Mouse (Mus musculus): Measurements from ENCODE around the gene Gm9936.
"Not testable (repeated sequence)": the region's sequence is repeated elsewhere in the genome, so short reads cannot be mapped to it uniquely, and the experiment has no call there.

Gene Gm9936

GRCm38 (mm10) chr5:114840481-114840880 is 18.0 kb downstream of the Gm9936 start:
- DNase-seq (ENCODE audit: low read depth, low spot score) = not testable (repeated sequence)

- no peak for DNase-seq (ENCODE audit: low read depth, low spot score)
Measured at GRCm38 (mm10) chr5:114836886-114837285, 21.6 kb downstream of the Gm9936 start.

- DNase-seq (ENCODE audit: low read depth, low spot score) = no peak
Measured at GRCm38 (mm10) chr5:114829740-114830139, 28.7 kb downstream of the Gm9936 start.

GRCm38 (mm10) chr5:114827427-114827826 is 31.1 kb downstream of the Gm9936 start:
- no peak for DNase-seq (ENCODE audit: low read depth, low spot score)

- DNase-seq (ENCODE audit: low read depth, low spot score) = peak; percentile 73
Measured at GRCm38 (mm10) chr5:114825978-114826691, 32.3 kb downstream of the Gm9936 start.

- DNase-seq (ENCODE audit: low read depth, low spot score) = peak; percentile 53
Measured at GRCm38 (mm10) chr5:114824197-114824596, 34.3 kb downstream of the Gm9936 start.

- peak; percentile 56 for DNase-seq (ENCODE audit: low read depth, low spot score)
Measured at GRCm38 (mm10) chr5:114822796-114823688, 35.4 kb downstream of the Gm9936 start, which contains the start of gene 1500011B03Rik. TSS of gene 1500011B03Rik (minus strand) at chr5:114823468.

GRCm38 (mm10) chr5:114818124-114818523 is 40.4 kb downstream of the Gm9936 start:
- DNase-seq (ENCODE audit: low read depth, low spot score) = no peak

- no peak for DNase-seq (ENCODE audit: low read depth, low spot score)
Measured at GRCm38 (mm10) chr5:114816599-114816998, 41.9 kb downstream of the Gm9936 start.

- DNase-seq (ENCODE audit: low read depth, low spot score) = peak; percentile 70
Measured at GRCm38 (mm10) chr5:114813525-114814181, 44.8 kb downstream of the Gm9936 start.

GRCm38 (mm10) chr5:114809826-114810225 is 48.7 kb downstream of the Gm9936 start:
- no peak for DNase-seq (ENCODE audit: low read depth, low spot score)

GRCm38 (mm10) chr5:114809181-114809756 is 49.2 kb downstream of the Gm9936 start:
- no peak for DNase-seq (ENCODE audit: low read depth, low spot score)

GRCm38 (mm10) chr5:114808385-114808784 is 50.1 kb downstream of the Gm9936 start:
- no peak for DNase-seq (ENCODE audit: low read depth, low spot score)

- DNase-seq (ENCODE audit: low read depth, low spot score) = no peak
Measured at GRCm38 (mm10) chr5:114807893-114808292, 50.6 kb downstream of the Gm9936 start.

GRCm38 (mm10) chr5:114807468-114807867 is 51.0 kb downstream of the Gm9936 start:
- DNase-seq (ENCODE audit: low read depth, low spot score) = no peak

- no peak for DNase-seq (ENCODE audit: low read depth, low spot score)
Measured at GRCm38 (mm10) chr5:114807063-114807462, 51.4 kb downstream of the Gm9936 start.

- no peak for DNase-seq (ENCODE audit: low read depth, low spot score)
Measured at GRCm38 (mm10) chr5:114806636-114807035, 51.8 kb downstream of the Gm9936 start.
